Mouse (Mus musculus) kidney, postnatal 0 days (tissue): Measurements from ENCODE around the gene Nudt8. TPM values are rescaled to one million over a fixed set of nuclear protein-coding genes. Genes with fewer than 3 reads are reported as not detected.
"Not testable (repeated sequence)": the region's sequence is repeated elsewhere in the genome, so short reads cannot be mapped to it uniquely, and the experiment has no call there.

Experiments used
- ATAC-seq: fragments of 200-750 bp; cut with Nextera tagmentation; replicated peaks from 2 replicates; pipeline ENCODE4 v1.8.0; 2017; ENCODE audit warnings: low read depth, moderate number of reproducible peaks, moderate TSS enrichment, moderate library complexity; ENCODE audit not compliant: low FRiP score
- DNase-seq: peaks from one replicate; pipeline ENCODE4 v3.0.0-alpha.2; 2016; ENCODE audit warnings: low spot score
- H3K27ac ChIP-seq: fragments of 300-500 bp; sonication (generic); 2 replicates; pipeline ENCODE4 v1.5.1; 2014; ENCODE audit warnings: mild to moderate bottlenecking
- H3K27me3 ChIP-seq: fragments of 300-500 bp; sonication (generic); 2 replicates; pipeline ENCODE4 v1.6.1; 2014; ENCODE audit warnings: low read length, mixed read lengths; ENCODE audit not compliant: insufficient read depth
- H3K36me3 ChIP-seq: fragments of 300-500 bp; sonication (generic); 2 replicates; pipeline ENCODE4 v1.6.1; 2014; ENCODE audit warnings: low read length, mixed read lengths; ENCODE audit not compliant: insufficient read depth
- H3K4me1 ChIP-seq: fragments of 300-500 bp; sonication (generic); replicated peaks from 2 replicates; pipeline ENCODE4 v1.6.1; 2014; ENCODE audit warnings: antibody characterized with exemption, low read length, mixed read lengths; ENCODE audit not compliant: insufficient read depth
- H3K4me2 ChIP-seq: fragments of 300-500 bp; sonication (generic); 2 replicates; pipeline ENCODE4 v1.6.1; 2014; ENCODE audit warnings: mild to moderate bottlenecking, low read length, moderate library complexity, mixed read lengths
- H3K4me3 ChIP-seq: fragments of 300-500 bp; sonication (generic); replicated peaks from 2 replicates; pipeline ENCODE4 v1.5.1; 2014; ENCODE audit warnings: low read depth, low read length
- H3K9ac ChIP-seq: fragments of 300-500 bp; sonication (generic); 2 replicates; pipeline ENCODE4 v1.6.1; 2014; ENCODE audit warnings: low read depth, low read length
- H3K9me3 ChIP-seq: fragments of 300-500 bp; sonication (generic); replicated peaks from 2 replicates; pipeline ENCODE4 v1.6.1; 2016; ENCODE audit warnings: low read length, inconsistent platforms, mixed read lengths
- CTCF ChIP-seq: IDR thresholded peaks from 2 replicates; pipeline ENCODE4 v1.5.1; 2016; ENCODE audit warnings: antibody characterized with exemption, low read depth, mild to moderate bottlenecking, moderate library complexity
- WGBS: fragments of 180-500 bp; shearing (Covaris S2); extraction: QIAGEN DNeasy Blood & Tissue Kit; methylation state at CpG from one replicate; pipeline ENCODE4 v1.1.7; 2014; 5-methylcytosine and 5-hydroxymethylcytosine counted together
- polyA plus RNA-seq: library from polyadenylated mRNA; unstranded; fragments of >200 nt; fragmentation: Nextera tagmentation; extraction: Ambion mirVana; gene quantifications from 2 replicates; pipeline ENCODE4 v1.2.1, GENCODE M21; 2015

Nudt8 gene
- polyA plus RNA-seq, 1 experiment from 2014 or later = 52.2 TPM

GRCm38 (mm10) chr19:3966330-3967075 is 33.9 kb upstream of the Nudt8 start:
- TF ChIP-seq CTCF = peak; percentile 47
- DNase-seq (no peak), ATAC-seq (no peak)
- WGBS = 71% methylated on average over 11 of the region's 11 CpGs
- Histone ChIP-seq H3K36me3 (no peaks in the 10 kb centered on the region), H3K4me1 (no peaks in the 10 kb centered on the region), H3K4me2 (no peak overlapping the region), H3K27ac (no peak overlapping the region), H3K9ac (no peak overlapping the region), H3K27me3 (no peaks in the 10 kb centered on the region), H3K9me3 (no peaks in the 10 kb centered on the region), H3K4me3 (no peak overlapping the region)

GRCm38 (mm10) chr19:3967258-3967657 is 33.1 kb upstream of the Nudt8 start:
- DNase-seq (no peak), ATAC-seq (no peak)
- Histone ChIP-seq H3K4me2 (no peak overlapping the region), H3K4me1 (no peaks in the 10 kb centered on the region), H3K27me3 (no peaks in the 10 kb centered on the region), H3K9ac (no peak overlapping the region), H3K36me3 (no peaks in the 10 kb centered on the region), H3K27ac (no peak overlapping the region), H3K4me3 (no peak overlapping the region), H3K9me3 (no peaks in the 10 kb centered on the region)
- 52% methylated on average over 3 of the region's 3 CpGs for WGBS
- no peak for TF ChIP-seq CTCF

GRCm38 (mm10) chr19:3972229-3972628 is 28.2 kb upstream of the Nudt8 start, which contains the start of gene Aldh3b2:
Aldh3b2 (plus strand) TSS chr19:3972328.
- no peak within 1 kb of the TSS for H3K4me2 ChIP-seq
- H3K9ac ChIP-seq = no peak within 1 kb of the TSS
- H3K36me3 ChIP-seq = no peaks in the 10 kb centered on the region
- no peaks in the 10 kb centered on the region for H3K4me1 ChIP-seq
- DNase-seq = no peak
- no peak for TF ChIP-seq CTCF
- no peaks in the 10 kb centered on the region for H3K27me3 ChIP-seq
- H3K4me3 ChIP-seq = no peak within 1 kb of the TSS
- WGBS = 14% methylated on average over 9 of the region's 9 CpGs
- no peak within 1 kb of the TSS for H3K27ac ChIP-seq
- ATAC-seq = no peak
- no peaks in the 10 kb centered on the region for H3K9me3 ChIP-seq

- H3K27ac ChIP-seq, ATAC-seq, H3K27me3 ChIP-seq, H3K9ac ChIP-seq, DNase-seq, H3K9me3 ChIP-seq, H3K4me2 ChIP-seq, H3K4me3 ChIP-seq, H3K4me1 ChIP-seq, H3K36me3 ChIP-seq: not testable (repeated sequence)
- 81% methylated on average over 6 of the region's 6 CpGs for WGBS
Measured at GRCm38 (mm10) chr19:3974608-3975007, 25.8 kb upstream of the Nudt8 start.

GRCm38 (mm10) chr19:3975866-3976265 is 24.5 kb upstream of the Nudt8 start:
- 79% methylated on average over 2 of the region's 2 CpGs for WGBS
- no peak for ATAC-seq
- TF ChIP-seq CTCF = no peak
- no peak for DNase-seq
- no peak overlapping the region for H3K4me3 ChIP-seq
- H3K27ac ChIP-seq = no peak overlapping the region
- no peaks in the 10 kb centered on the region for H3K9me3 ChIP-seq
- no peak overlapping the region for H3K4me2 ChIP-seq
- no peaks in the 10 kb centered on the region for H3K4me1 ChIP-seq
- no peak overlapping the region for H3K9ac ChIP-seq
- no peaks in the 10 kb centered on the region for H3K27me3 ChIP-seq
- no peaks in the 10 kb centered on the region for H3K36me3 ChIP-seq

GRCm38 (mm10) chr19:3980309-3980708 is 20.1 kb upstream of the Nudt8 start:
- no peak overlapping the region for H3K4me3 ChIP-seq
- peak; percentile 76 for ATAC-seq
- 12% methylated on average over 4 of the region's 4 CpGs for WGBS

GRCm38 (mm10) chr19:3980917-3981316 is 19.5 kb upstream of the Nudt8 start:
- Histone ChIP-seq H3K27me3 (no peaks in the 10 kb centered on the region), H3K4me2 (no peak overlapping the region), H3K4me3 (no peak overlapping the region), H3K27ac (no peak overlapping the region), H3K4me1 (peaks cover 13% of the 10 kb centered on the region), H3K9ac (no peak overlapping the region), H3K9me3 (no peaks in the 10 kb centered on the region), H3K36me3 (no peaks in the 10 kb centered on the region)
- DNase-seq (no peak), ATAC-seq (no peak)
- no peak for TF ChIP-seq CTCF
- WGBS = 81% methylated on average over 9 of the region's 9 CpGs

More at GRCm38 (mm10) chr19:3980309-3980708, 20.1 kb upstream of the Nudt8 start:
- Histone ChIP-seq H3K36me3 (no peaks in the 10 kb centered on the region), H3K27ac (no peak overlapping the region), H3K9ac (no peak overlapping the region), H3K27me3 (no peaks in the 10 kb centered on the region), H3K9me3 (no peaks in the 10 kb centered on the region), H3K4me1 (peaks cover 8% of the 10 kb centered on the region), H3K4me2 (no peak overlapping the region)
- TF ChIP-seq CTCF = peak; percentile 95
- DNase-seq = peak; percentile 95
